18 mouse cellular contexts compared by ENCODE assay signal in the genomic region with DNA sequence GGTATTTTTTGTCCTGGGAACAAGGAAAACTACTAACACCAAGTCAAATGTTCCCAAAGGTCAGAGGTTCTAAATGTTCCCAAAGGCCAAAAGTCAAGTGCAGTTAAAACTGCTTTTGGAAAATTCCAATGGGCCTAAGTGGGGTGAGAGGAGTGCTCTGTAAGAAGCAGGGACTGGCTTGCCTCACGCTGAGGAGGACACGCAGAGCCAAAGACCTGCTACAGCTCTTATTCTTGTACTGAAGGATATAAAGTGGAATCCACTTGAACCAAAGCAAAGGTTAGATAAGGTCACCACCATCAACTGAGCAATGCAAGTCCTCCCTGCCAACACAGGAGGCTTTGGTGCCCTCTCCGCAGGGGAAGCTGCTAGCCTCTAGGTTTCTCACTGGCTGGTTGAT.
"Had no signal": no experiment of that assay in that cellular context is flagged by ENCODE, and none has a peak within 500 bp of the region (broad histone marks: within the 10 kb centered on the region; RNA-seq: fewer than 3 reads in every experiment).

No protein-coding gene starts in this region.

- DNase-seq: kidney, adult 8-10 months; kidney, postnatal 36 days; layer of hippocampus, postnatal 36 days; liver, embryonic 13.5 days; retina, postnatal 1 day; right cerebral cortex, postnatal 25 days; spleen, adult 18-20 months; thymus, postnatal 25 days had no signal

- ATAC-seq: intestine, postnatal 0 days; midbrain, embryonic 15.5 days had no signal

- H3K27me3 ChIP-seq: stomach, embryonic 15.5 days had no signal

- H3K27ac ChIP-seq: kidney, postnatal 0 days; left cerebral cortex, adult 2 months; limb, embryonic 12.5 days; limb, embryonic 15.5 days; liver, embryonic 13.5 days; lung, embryonic 15.5 days; midbrain, embryonic 15.5 days; neural tube, embryonic 13.5 days; stomach, embryonic 15.5 days had no signal

- H3K4me3 ChIP-seq: left cerebral cortex, adult 2 months; limb, embryonic 12.5 days; limb, embryonic 15.5 days; liver, embryonic 13.5 days; lung, embryonic 15.5 days; midbrain, embryonic 15.5 days; myocyte; neural tube, embryonic 13.5 days; stomach, embryonic 15.5 days had no signal

- H3K36me3 ChIP-seq: limb, embryonic 12.5 days; limb, embryonic 15.5 days; liver, embryonic 13.5 days; lung, embryonic 15.5 days; midbrain, embryonic 15.5 days; neural tube, embryonic 13.5 days; stomach, embryonic 15.5 days had no signal
